Mouse (Mus musculus) neural tube, embryonic 11.5 days (tissue): Measurements from ENCODE around the gene Slc25a11. TPM values are rescaled to one million over a fixed set of nuclear protein-coding genes. Genes with fewer than 3 reads are reported as not detected.

Experiments
- ATAC-seq: fragments of 200-750 bp; cut with Nextera tagmentation; 2 replicates; pipeline ENCODE4 v1.8.0; 2017; ENCODE audit warnings: moderate number of reproducible peaks, mild to moderate bottlenecking, moderate TSS enrichment, moderate library complexity; ENCODE audit not compliant: insufficient read depth, low FRiP score, low TSS enrichment
- DNase-seq: peaks from one replicate; pipeline ENCODE4 v3.0.0-alpha.2; 2015; ENCODE audit warnings: low spot score
- H3K27ac ChIP-seq: fragments of 300-500 bp; sonication (generic); 2 replicates; pipeline ENCODE4 v1.5.1; 2014; ENCODE audit warnings: low read depth, mild to moderate bottlenecking, low read length
- H3K27me3 ChIP-seq: fragments of 300-500 bp; sonication (generic); 2 replicates; pipeline ENCODE4 v1.6.1; 2014; ENCODE audit warnings: mild to moderate bottlenecking, low read length, mixed read lengths; ENCODE audit not compliant: control insufficient read depth, insufficient read depth
- H3K36me3 ChIP-seq: fragments of 300-500 bp; sonication (generic); 2 replicates; pipeline ENCODE4 v1.6.1; 2014; ENCODE audit warnings: mild to moderate bottlenecking, low read length, moderate library complexity, mixed read lengths; ENCODE audit not compliant: control insufficient read depth, insufficient read depth
- H3K4me1 ChIP-seq: fragments of 300-500 bp; sonication (generic); 2 replicates; pipeline ENCODE4 v1.6.1; 2014; ENCODE audit warnings: low read length, mixed read lengths; ENCODE audit not compliant: control insufficient read depth, insufficient read depth
- H3K4me2 ChIP-seq: fragments of 300-500 bp; sonication (generic); 2 replicates; pipeline ENCODE4 v1.6.1; 2014; ENCODE audit warnings: low read depth, mild to moderate bottlenecking, moderate library complexity
- H3K4me3 ChIP-seq: fragments of 300-500 bp; sonication (generic); 2 replicates; pipeline ENCODE4 v1.5.1; 2014; ENCODE audit warnings: low read depth, low read length
- H3K9ac ChIP-seq: fragments of 300-500 bp; sonication (generic); 2 replicates; pipeline ENCODE4 v1.6.1; 2014; ENCODE audit warnings: mild to moderate bottlenecking, low read length
- H3K9me3 ChIP-seq: fragments of 300-500 bp; sonication (generic); 2 replicates; pipeline ENCODE4 v1.6.1; 2016; ENCODE audit warnings: low read length; ENCODE audit not compliant: control insufficient read depth
- WGBS: fragments of 180-500 bp; shearing (Covaris S2); extraction: QIAGEN DNeasy Blood & Tissue Kit; methylation state at CpG from one replicate; pipeline ENCODE4 v1.1.7; 2014; 5-methylcytosine and 5-hydroxymethylcytosine counted together
- polyA plus RNA-seq: library from polyadenylated mRNA; unstranded; fragments of >200 nt; fragmentation: Nextera tagmentation; extraction: Ambion mirVana; gene quantifications from 2 replicates; pipeline ENCODE4 v1.2.1, GENCODE M21; 2014

The Slc25a11 gene
- 142 and 146 TPM in 2 replicates for polyA plus RNA-seq

DNA sequence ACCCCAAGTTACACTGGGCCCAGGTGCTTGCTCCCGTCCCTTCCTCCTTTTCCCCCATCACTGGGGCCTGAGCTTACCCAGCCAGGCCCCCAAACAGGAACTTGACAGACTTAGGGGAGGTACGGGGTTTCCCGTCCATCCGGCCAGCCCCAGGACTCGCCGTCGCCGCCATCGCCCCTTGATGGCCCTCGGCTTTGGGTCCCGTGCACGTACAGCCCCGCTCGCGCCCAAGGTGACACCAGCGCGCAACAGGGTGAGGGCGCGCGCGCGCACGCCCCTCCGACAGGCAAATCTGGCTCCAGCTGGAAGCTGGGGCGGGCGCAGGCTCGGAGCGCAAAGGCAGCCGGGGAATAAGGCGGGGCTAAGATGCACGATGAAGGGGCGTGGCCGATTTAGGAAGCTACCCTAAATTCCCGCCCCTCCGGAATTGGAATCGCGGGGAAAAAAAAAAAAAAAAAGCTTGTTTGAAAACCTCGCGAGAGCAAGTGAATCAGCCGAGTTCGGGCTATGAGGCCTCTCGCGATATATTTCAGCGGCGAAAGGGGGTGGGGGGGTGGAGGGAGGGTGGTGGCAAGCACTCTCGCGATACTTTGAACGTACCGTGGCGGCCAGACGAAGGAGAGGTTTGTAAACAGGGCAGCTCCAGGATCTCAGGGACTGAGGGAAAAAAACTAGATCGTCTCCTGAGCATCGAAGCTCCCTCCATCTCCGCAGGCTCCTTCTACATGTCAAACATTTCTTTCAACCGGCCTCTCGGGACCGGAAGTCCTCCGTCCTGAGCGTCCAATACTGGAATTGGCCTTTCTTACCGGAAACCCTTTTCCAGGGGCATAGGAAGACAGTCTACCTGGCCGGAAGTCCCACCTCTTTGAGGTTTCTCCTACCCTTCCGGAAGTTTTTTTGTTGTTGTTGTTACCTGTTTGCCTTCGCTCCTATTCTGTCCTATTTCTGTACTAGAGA, at the start of gene Slc25a11, which contains the start of gene Rnf167:
TSS of gene Slc25a11 (minus strand) at position 789 of the 960 bp plus-strand sequence.
TSS of gene Rnf167 (plus strand) at position 545 of the 960 bp plus-strand sequence.
- H3K36me3 ChIP-seq = peaks cover 19% of the 10 kb centered on the region

DNA sequence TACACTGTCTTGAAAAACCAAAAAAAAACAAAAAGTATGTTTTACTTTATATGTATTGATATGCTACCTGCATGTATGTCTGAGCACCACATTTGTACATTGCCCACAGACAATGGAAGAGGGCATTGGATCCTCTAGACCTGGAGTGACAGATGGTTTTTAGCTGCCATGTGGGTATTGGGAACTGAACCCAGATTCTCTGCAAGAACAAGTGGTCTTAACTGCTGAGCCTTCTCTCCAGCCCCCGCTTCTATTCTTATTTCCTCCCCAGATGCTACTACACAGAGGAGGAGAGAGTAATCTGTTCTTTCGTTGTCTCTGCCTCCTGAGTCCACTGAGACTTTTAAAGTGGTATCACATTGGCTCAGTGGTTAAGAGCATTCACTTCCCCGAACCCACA, 46.2 kb upstream of the Slc25a11 start:
- no peak overlapping the region for H3K9ac ChIP-seq
- peaks cover 4% of the 10 kb centered on the region for H3K4me1 ChIP-seq
- WGBS = 74% methylated on average over 3 of the region's 3 CpGs

More for the DNA sequence above, at the start of gene Slc25a11, which contains the start of gene Rnf167:
- under 1% methylated on average over 63 of the region's 63 CpGs for WGBS
- Histone ChIP-seq H3K4me2 (peak within 1 kb of the TSS; percentile 96), H3K27ac (peak within 1 kb of the TSS; percentile 85), H3K9me3 (no peaks in the 10 kb centered on the region), H3K4me3 (peak within 1 kb of the TSS; percentile 78), H3K27me3 (no peaks in the 10 kb centered on the region), H3K4me1 (peaks cover 19% of the 10 kb centered on the region), H3K9ac (peak within 1 kb of the TSS; percentile 81)
- ATAC-seq (peak; percentile 85), DNase-seq (peak; percentile 98)

DNA sequence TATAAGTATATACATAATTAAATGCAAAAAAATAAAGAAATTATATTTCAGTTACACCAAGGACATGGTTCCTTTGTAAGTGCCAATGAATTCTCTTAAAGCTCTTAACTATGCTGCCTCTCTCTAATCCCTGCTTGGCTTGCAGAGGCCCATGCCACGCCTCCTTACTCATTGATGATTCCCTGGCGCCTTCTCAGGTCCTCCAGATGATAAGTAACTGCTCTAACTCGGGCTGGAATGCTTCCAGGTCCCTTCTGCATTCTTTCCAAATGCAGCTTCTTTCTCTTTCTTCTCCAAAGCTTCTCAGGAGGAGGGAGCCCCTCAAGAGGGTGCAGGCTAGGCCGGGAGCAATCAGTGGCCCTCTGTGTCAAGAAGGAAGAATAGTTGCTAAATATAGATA, 42.3 kb upstream of the Slc25a11 start:
- ATAC-seq (no peak), DNase-seq (no peak)
- Histone ChIP-seq H3K9ac (no peak overlapping the region), H3K9me3 (no peaks in the 10 kb centered on the region), H3K4me3 (no peak overlapping the region), H3K4me1 (peaks cover 12% of the 10 kb centered on the region), H3K4me2 (no peak overlapping the region), H3K27me3 (no peaks in the 10 kb centered on the region), H3K36me3 (no peaks in the 10 kb centered on the region), H3K27ac (no peak overlapping the region)
- 66% methylated on average over 4 of the region's 4 CpGs for WGBS

More for the DNA sequence above, 46.2 kb upstream of the Slc25a11 start:
- no peaks in the 10 kb centered on the region for H3K27me3 ChIP-seq
- no peak for DNase-seq
- ATAC-seq = no peak
- no peak overlapping the region for H3K4me2 ChIP-seq
- no peak overlapping the region for H3K27ac ChIP-seq
- no peaks in the 10 kb centered on the region for H3K9me3 ChIP-seq
- no peak overlapping the region for H3K4me3 ChIP-seq
- no peaks in the 10 kb centered on the region for H3K36me3 ChIP-seq

DNA sequence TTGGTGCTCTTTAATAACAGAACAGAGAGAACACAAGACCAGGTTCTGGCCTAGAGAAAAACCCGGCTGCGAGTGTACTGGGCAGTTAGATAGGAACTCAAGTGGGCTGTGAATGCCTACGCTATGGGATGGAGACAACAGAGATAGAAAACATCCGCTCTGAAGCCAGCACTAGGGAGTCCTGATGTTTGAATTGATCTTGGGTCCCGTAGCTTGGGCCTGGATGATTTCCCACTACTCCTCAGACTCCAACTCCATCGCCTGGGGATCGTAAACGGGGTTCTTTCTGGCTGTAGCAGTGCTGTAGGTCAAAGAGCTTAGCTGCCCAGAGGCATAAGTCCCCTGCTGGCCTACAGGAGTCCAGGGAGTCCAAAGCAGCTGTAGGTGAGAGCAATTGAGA, 41.1 kb upstream of the Slc25a11 start:
- H3K36me3 ChIP-seq = no peaks in the 10 kb centered on the region
- ATAC-seq (no peak), DNase-seq (no peak)
- H3K4me1 ChIP-seq = peaks cover 12% of the 10 kb centered on the region
- H3K27me3 ChIP-seq = no peaks in the 10 kb centered on the region
- 10% methylated on average over 8 of the region's 8 CpGs for WGBS
- peak overlapping the region; percentile 85 for H3K4me3 ChIP-seq
- no peaks in the 10 kb centered on the region for H3K9me3 ChIP-seq
- no peak overlapping the region for H3K27ac ChIP-seq
- H3K9ac ChIP-seq = peak overlapping the region; percentile 70
- H3K4me2 ChIP-seq = peak overlapping the region; percentile 87

DNA sequence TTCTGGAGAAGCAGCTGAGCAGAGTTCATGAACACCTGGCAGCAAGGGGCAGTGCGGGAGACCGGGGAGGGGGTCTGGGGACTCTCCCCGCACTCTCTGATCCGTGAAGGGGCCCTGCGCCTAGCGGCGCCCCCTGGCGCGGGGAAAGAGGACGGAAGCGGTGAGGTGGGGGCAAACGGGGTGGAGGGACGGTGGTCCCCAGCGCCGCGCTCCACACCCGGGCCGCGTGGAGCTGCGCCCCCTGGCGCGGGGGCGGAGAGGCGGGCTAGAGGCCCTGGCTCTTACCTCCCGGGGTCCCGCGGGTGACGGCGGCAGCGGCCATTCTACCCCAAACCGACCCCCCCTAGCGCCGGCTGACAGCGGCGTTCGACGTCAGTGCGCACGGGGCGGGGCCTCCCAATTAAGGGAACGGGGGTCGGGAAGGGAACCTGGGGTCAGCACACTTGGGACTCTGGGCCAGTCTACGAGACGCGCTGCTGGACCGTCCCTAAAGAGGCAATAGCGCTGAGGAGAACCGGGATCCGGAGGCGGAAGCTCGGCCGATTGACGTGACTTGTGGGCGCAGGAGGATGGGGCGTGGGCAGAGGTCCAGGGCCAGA, 40.4 kb upstream of the Slc25a11 start, which contains the start of gene Camta2:
TSS of gene Camta2 (minus strand) at position 505 of the 599 bp plus-strand sequence.
- Histone ChIP-seq H3K27ac (peak within 1 kb of the TSS; percentile 46), H3K4me1 (peaks cover 12% of the 10 kb centered on the region), H3K27me3 (no peaks in the 10 kb centered on the region), H3K36me3 (no peaks in the 10 kb centered on the region), H3K4me3 (peak within 1 kb of the TSS; percentile 85), H3K9ac (peak within 1 kb of the TSS; percentile 70), H3K4me2 (peak within 1 kb of the TSS; percentile 87), H3K9me3 (no peaks in the 10 kb centered on the region)
- DNase-seq (peak; percentile 88), ATAC-seq (peak; percentile 77)
- WGBS = 0% methylated on average over 55 of the region's 55 CpGs

DNA sequence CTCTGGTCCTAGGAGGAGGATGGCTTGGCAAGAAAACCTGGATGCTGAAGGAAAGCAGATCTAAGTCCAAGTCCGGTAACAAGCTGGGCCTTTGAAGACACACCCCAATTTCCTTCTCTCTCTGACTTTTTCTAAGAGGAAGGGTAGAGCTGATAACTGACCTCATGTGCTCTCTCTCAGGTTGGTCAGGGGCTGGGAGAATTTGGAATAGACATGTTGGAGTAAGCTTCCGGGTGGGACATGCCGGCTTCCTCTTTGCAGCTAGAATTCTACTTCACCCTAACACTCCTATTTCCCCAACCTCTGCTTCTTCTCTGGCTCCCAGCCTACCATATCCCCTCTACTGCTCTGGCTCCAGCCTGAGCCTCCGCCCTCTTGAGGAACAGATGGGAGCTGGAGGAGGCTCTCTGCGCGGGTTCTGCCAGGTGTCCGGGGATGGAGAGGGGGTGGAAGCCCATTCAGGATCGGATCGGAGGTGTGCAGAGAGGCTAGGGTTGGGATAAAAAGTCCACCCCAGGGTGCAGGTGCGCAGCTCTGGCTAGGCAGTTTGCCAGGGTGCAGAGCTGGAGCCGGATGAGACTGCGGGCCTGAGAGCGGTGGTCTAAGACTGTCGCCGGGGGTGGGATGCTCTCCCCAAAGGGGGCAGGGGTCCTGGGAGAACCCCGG, 39.8 kb upstream of the Slc25a11 start:
- 2% methylated on average over 16 of the region's 16 CpGs for WGBS

DNA sequence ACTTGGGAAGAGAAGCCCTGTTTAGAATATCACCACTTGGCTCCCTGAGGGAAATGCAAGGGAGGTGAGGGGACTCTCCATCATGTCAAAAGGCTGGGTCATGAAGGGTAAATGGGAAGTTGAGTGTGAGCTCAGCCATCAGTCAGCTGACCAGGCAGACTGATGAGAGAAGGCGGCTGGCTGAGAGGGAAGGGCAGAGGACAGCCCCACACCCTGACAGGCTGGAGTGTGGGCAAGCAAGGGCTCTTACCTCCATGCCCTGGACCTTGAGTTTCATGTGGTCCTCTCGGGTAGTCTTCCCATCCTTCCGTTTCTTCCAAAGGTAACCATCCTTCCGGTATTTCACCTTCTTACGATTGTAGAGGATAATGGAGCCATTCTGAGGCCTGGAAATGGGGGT, 36.4 kb upstream of the Slc25a11 start:
- DNase-seq (no peak), ATAC-seq (no peak)
- Histone ChIP-seq H3K27ac (no peak overlapping the region), H3K4me1 (peaks cover 13% of the 10 kb centered on the region), H3K4me2 (no peak overlapping the region), H3K36me3 (no peaks in the 10 kb centered on the region; the same call in 1 of the 2 replicates), H3K4me3 (no peak overlapping the region), H3K9ac (no peak overlapping the region), H3K9me3 (no peaks in the 10 kb centered on the region), H3K27me3 (no peaks in the 10 kb centered on the region)
- 88% methylated on average over 5 of the region's 5 CpGs for WGBS

More for the DNA sequence above, 39.8 kb upstream of the Slc25a11 start:
- peak; percentile 45 for DNase-seq
- Histone ChIP-seq H3K4me2 (peak overlapping the region; percentile 87), H3K27ac (peak overlapping the region; percentile 46), H3K27me3 (no peaks in the 10 kb centered on the region), H3K36me3 (no peaks in the 10 kb centered on the region), H3K4me1 (peaks cover 15% of the 10 kb centered on the region), H3K4me3 (peak overlapping the region; percentile 85), H3K9me3 (no peaks in the 10 kb centered on the region), H3K9ac (peak overlapping the region; percentile 70)
- ATAC-seq = peak; percentile 36; the same call in 1 of the 2 replicates

DNA sequence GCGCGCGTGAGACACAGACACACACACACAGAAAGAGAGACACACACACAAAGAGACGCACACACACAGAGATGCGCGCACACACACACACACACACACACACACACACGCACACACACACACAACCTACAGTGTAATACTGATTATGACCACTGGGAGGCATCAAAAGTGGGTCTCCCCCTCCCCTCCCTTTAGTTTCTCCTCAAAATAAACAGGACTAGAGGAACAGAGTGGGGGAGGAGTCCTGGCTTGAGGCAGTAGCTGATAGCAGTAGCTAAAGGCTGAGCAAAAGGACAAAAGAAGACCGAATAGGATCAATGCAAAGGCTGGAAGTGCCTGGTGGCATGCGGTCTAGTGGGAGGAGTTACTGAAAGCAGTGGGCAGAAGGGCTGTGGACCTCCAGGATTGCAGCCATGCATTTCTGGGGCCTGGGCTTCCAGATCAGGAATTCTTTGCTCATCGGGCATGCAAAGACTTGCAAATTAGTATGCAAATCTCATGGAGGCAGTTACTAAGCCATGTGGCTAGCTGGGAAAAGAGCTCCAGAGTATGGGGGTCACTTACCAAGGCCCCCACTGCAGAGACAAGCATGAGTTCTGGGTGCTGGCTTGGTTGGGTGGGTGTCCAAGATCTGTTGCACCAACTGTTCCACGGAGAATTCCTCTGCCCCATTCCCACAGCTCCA, 34.8 kb upstream of the Slc25a11 start:
- Histone ChIP-seq H3K36me3 (no peaks in the 10 kb centered on the region; the same call in 1 of the 2 replicates), H3K4me3 (no peak overlapping the region), H3K27ac (no peak overlapping the region), H3K4me1 (peaks cover 6% of the 10 kb centered on the region), H3K27me3 (no peaks in the 10 kb centered on the region), H3K9ac (no peak overlapping the region), H3K9me3 (no peaks in the 10 kb centered on the region), H3K4me2 (no peak overlapping the region)
- peak; percentile 67 for DNase-seq
- peak; percentile 68; the same call in 1 of the 2 replicates for ATAC-seq
- WGBS = 15% methylated on average over 11 of the region's 11 CpGs
